Mouse (Mus musculus): ENCODE measurements around the gene Pnrc2. TPM values are rescaled to one million over a fixed set of nuclear protein-coding genes. Genes with fewer than 3 reads are reported as not detected.

Gene Pnrc2
- polyA plus RNA-seq, 1 experiment = 37.3 TPM

- no peak overlapping the region for H3K4me3 ChIP-seq (replicated peaks; ENCODE audit: control insufficient read depth, low read depth, low read length)
- WGBS = 88% methylated on average over 6 of the region's 6 CpGs
Measured at GRCm38 (mm10) chr4:135880018-135880417, 6.4 kb upstream of the Pnrc2 start.

GRCm38 (mm10) chr4:135879021-135879420 is 5.4 kb upstream of the Pnrc2 start:
- no peak overlapping the region for H3K4me3 ChIP-seq (replicated peaks; ENCODE audit: control insufficient read depth, low read depth, low read length)
- H3K4me1 ChIP-seq (ENCODE audit: control insufficient read depth, insufficient read depth, low read length) = peaks cover 10% of the 10 kb centered on the region
- TF ChIP-seq POLR2A (IDR thresholded peaks at IDR 0.05; ENCODE audit: borderline replicate concordance, control insufficient read depth, low read depth, low read length) = no peak
- no peak for TF ChIP-seq CTCF (IDR thresholded peaks at IDR 0.05; ENCODE audit: control insufficient read depth, insufficient read depth, low read length)
- no peak overlapping the region for H3K27ac ChIP-seq (ENCODE audit: control insufficient read depth, insufficient read depth, low read depth, low read length, poor library complexity)
- WGBS = 86% methylated on average over 6 of the region's 6 CpGs

More at GRCm38 (mm10) chr4:135880018-135880417, 6.4 kb upstream of the Pnrc2 start:
- peaks cover 8% of the 10 kb centered on the region; the same call in 1 of the 2 replicates for H3K4me1 ChIP-seq (ENCODE audit: control insufficient read depth, insufficient read depth, low read length)
- H3K27ac ChIP-seq (ENCODE audit: control insufficient read depth, insufficient read depth, low read depth, low read length, poor library complexity) = no peak overlapping the region
- TF ChIP-seq CTCF (IDR thresholded peaks at IDR 0.05; ENCODE audit: control insufficient read depth, insufficient read depth, low read length) (no peak), POLR2A (IDR thresholded peaks at IDR 0.05; ENCODE audit: borderline replicate concordance, control insufficient read depth, low read depth, low read length) (no peak)

GRCm38 (mm10) chr4:135877742-135878141 is 4.1 kb upstream of the Pnrc2 start:
- no peak overlapping the region for H3K4me3 ChIP-seq (replicated peaks; ENCODE audit: control insufficient read depth, low read depth, low read length)
- WGBS = 54% methylated on average over 2 of the region's 2 CpGs
- H3K4me1 ChIP-seq (ENCODE audit: control insufficient read depth, insufficient read depth, low read length) = peaks cover 10% of the 10 kb centered on the region
- TF ChIP-seq POLR2A (IDR thresholded peaks at IDR 0.05; ENCODE audit: borderline replicate concordance, control insufficient read depth, low read depth, low read length) (no peak), CTCF (IDR thresholded peaks at IDR 0.05; ENCODE audit: control insufficient read depth, insufficient read depth, low read length) (no peak)
- no peak overlapping the region for H3K27ac ChIP-seq (ENCODE audit: control insufficient read depth, insufficient read depth, low read depth, low read length, poor library complexity)

- under 1% methylated on average over 16 of the region's 16 CpGs for WGBS
- TF ChIP-seq CTCF (IDR thresholded peaks at IDR 0.05; ENCODE audit: control insufficient read depth, insufficient read depth, low read length) (no peak), POLR2A (IDR thresholded peaks at IDR 0.05; ENCODE audit: borderline replicate concordance, control insufficient read depth, low read depth, low read length) (peak; percentile 41; the same call in 1 of the 2 replicates)
- peak overlapping the region; percentile 84 for H3K27ac ChIP-seq (ENCODE audit: control insufficient read depth, insufficient read depth, low read depth, low read length, poor library complexity)
- peak overlapping the region; percentile 19 for H3K4me3 ChIP-seq (replicated peaks; ENCODE audit: control insufficient read depth, low read depth, low read length)
- H3K4me1 ChIP-seq (ENCODE audit: control insufficient read depth, insufficient read depth, low read length) = peaks cover 10% of the 10 kb centered on the region
Measured at GRCm38 (mm10) chr4:135876583-135877020, 3.0 kb upstream of the Pnrc2 start.

GRCm38 (mm10) chr4:135875991-135876582 is 2.4 kb upstream of the Pnrc2 start:
- peaks cover 10% of the 10 kb centered on the region for H3K4me1 ChIP-seq (ENCODE audit: control insufficient read depth, insufficient read depth, low read length)
- peak overlapping the region; percentile 84 for H3K27ac ChIP-seq (ENCODE audit: control insufficient read depth, insufficient read depth, low read depth, low read length, poor library complexity)
- peak overlapping the region; percentile 52 for H3K4me3 ChIP-seq (replicated peaks; ENCODE audit: control insufficient read depth, low read depth, low read length)
- 0% methylated on average over 9 of the region's 9 CpGs for WGBS
- TF ChIP-seq CTCF (IDR thresholded peaks at IDR 0.05; ENCODE audit: control insufficient read depth, insufficient read depth, low read length) (no peak), POLR2A (IDR thresholded peaks at IDR 0.05; ENCODE audit: borderline replicate concordance, control insufficient read depth, low read depth, low read length) (no peak)

- no peak for TF ChIP-seq CTCF (IDR thresholded peaks at IDR 0.05; ENCODE audit: control insufficient read depth, insufficient read depth, low read length)
- TF ChIP-seq POLR2A (IDR thresholded peaks at IDR 0.05; ENCODE audit: borderline replicate concordance, control insufficient read depth, low read depth, low read length) = no peak
- 17% methylated on average over 7 of the region's 7 CpGs for WGBS
- H3K27ac ChIP-seq (ENCODE audit: control insufficient read depth, insufficient read depth, low read depth, low read length, poor library complexity) = peak overlapping the region; percentile 84
- H3K4me3 ChIP-seq (replicated peaks; ENCODE audit: control insufficient read depth, low read depth, low read length) = no peak overlapping the region
- H3K4me1 ChIP-seq (ENCODE audit: control insufficient read depth, insufficient read depth, low read length) = peaks cover 10% of the 10 kb centered on the region
Measured at GRCm38 (mm10) chr4:135875546-135875945, 1.9 kb upstream of the Pnrc2 start.

- Histone ChIP-seq H3K4me3 (replicated peaks; ENCODE audit: control insufficient read depth, low read depth, low read length) (no peak overlapping the region), H3K4me1 (ENCODE audit: control insufficient read depth, insufficient read depth, low read length) (peaks cover 10% of the 10 kb centered on the region), H3K27ac (ENCODE audit: control insufficient read depth, insufficient read depth, low read depth, low read length, poor library complexity) (peak overlapping the region; percentile 84)
- TF ChIP-seq CTCF (IDR thresholded peaks at IDR 0.05; ENCODE audit: control insufficient read depth, insufficient read depth, low read length) (no peak), POLR2A (IDR thresholded peaks at IDR 0.05; ENCODE audit: borderline replicate concordance, control insufficient read depth, low read depth, low read length) (no peak)
- 47% methylated on average over 10 of the region's 10 CpGs for WGBS
Measured at GRCm38 (mm10) chr4:135874564-135875535, 1.2 kb upstream of the Pnrc2 start.
